Mouse (Mus musculus) kidney, postnatal 36 days (tissue): ENCODE data around the gene Rasgef1b.
A peak's percentile ranks its signal among the peaks of the same experiment; 100 is the strongest.
"Not testable (repeated sequence)": the region's sequence is repeated elsewhere in the genome, so short reads cannot be mapped to it uniquely, and the experiment has no call there.

Experiments
- DNase-seq, 2 experiments: peaks; one replicate each; pipeline ENCODE4 v3.0.0; 2021 to 2022; ENCODE audit warnings: mixed read lengths in 2 of 2

The Rasgef1b gene

GRCm38 (mm10) chr5:99241988-99242740, 486.7 kb downstream of the Rasgef1b start:
- DNase-seq = peak in 1 of 2 experiments; percentile 43

DNA sequence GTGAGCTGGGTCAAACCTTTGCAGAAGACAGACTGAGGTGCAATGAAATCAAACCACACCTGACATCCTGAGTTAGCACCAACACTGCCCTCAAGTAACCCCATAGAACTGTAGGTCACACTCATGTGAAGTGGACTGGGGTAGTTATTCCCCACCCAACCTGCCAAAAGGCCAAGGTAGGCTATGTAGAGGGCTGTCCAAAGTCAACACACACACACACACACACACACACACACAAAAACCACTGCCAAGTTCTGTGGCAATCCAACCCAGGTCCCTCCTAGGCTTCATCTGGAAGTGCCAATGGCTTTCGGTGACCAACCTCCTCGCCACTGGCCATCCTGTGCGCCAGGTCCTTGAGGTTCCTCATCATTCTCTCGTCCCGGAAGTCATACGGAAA, 488.4 kb downstream of the Rasgef1b start:
- DNase-seq = no peak

DNA sequence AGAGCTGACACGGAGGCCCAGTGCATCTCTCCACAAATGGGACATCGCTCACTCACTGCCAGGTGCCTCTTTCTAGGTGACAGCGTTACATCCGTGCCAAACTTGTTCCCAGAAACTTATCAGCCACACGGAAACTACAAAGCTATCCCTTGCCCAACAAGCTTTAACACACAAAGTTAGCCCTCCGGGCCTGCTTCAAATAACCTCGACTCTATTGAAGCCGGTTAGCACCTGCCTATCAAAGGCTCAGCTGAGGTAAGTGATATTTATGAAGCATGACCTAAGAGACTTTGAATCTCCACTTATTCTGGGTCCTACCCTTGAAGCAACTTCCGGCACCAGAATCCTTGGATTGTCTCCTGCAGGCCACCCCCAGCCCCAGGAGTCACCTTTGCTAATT, 489.2 kb downstream of the Rasgef1b start:
- no peak for DNase-seq

- no peak for DNase-seq
Measured at GRCm38 (mm10) chr5:99238150-99238549, 490.7 kb downstream of the Rasgef1b start.

- DNase-seq = no peak
Measured at GRCm38 (mm10) chr5:99236888-99237752, 491.7 kb downstream of the Rasgef1b start.

DNA sequence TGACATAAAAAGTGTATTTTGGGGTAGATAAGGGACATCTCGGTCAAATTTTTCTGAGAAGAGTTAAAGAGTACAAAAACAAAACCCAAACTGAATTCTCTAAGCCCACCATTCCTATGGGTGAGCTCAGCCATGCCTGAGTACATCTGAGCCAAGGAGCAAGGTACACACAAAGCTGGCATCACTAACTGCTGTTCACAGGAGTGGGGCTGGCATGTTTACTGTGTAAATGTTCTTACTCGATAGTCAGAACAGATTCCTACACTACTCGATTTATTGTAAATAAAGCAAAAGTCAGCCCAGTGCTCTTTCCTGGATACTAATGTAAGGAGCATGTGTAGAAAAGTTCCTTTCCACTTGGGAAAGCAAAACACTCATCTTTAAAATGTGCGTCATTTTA, 492.4 kb downstream of the Rasgef1b start:
- DNase-seq = no peak

DNA sequence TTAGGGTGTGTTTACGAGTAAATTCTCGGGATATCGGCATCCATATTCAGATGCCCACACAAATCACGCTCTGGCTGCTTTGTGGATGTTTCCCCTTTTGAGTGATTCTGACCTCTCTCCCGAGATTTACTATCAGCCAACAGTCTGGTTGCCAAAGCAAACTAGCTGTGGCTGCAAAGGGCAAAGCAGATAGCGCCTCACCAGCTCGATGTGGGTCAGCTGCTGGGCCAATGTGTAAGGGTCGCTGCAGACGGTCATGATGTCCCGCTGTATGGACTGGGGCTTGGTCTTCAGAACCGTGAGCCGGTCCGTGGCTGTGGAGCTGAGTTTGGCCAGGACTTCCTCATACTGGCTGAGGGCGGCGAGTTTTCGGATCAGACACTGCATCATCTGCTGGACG, 494.6 kb downstream of the Rasgef1b start:
- no peak for DNase-seq

DNA sequence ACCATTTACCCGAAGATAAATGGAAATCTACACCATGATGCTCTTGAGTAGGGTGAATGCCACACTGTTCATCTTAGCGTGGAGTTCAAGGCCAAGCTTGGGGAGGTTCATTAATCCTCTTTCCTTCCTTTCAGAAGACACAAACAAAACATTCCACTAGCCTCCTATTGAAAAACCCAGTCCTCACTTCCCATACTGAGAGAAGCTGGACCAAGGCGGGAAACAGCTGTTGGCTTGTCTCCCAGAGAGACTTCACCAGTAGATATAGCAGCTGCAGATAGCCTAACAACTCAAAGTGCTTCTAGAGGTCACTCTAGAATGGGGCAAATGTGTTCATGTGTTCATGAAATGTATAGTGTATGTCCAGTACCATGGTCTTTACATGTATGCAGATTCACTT, 495.7 kb downstream of the Rasgef1b start:
- DNase-seq = no peak

- no peak for DNase-seq
Measured at GRCm38 (mm10) chr5:99232410-99232809, 496.5 kb downstream of the Rasgef1b start.

DNA sequence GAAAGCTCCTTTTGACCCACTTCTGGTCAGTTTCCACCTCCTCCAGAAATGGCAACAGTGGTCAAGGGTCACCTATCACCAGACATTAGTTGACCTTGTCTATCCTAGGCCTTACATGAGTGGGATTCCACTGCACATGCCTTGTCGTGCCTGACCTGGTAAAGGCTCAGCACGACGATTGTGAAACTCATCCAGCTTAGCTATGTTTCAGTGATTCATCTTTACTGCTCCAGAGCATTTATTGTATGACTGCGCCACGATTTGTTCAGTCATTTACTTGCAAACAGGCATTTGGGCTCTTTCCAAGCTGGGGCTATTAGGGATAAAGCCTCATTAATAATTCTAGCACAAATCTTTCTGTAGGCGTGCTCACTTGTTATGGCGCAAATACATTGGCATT, 498.4 kb downstream of the Rasgef1b start:
- DNase-seq = no peak

DNA sequence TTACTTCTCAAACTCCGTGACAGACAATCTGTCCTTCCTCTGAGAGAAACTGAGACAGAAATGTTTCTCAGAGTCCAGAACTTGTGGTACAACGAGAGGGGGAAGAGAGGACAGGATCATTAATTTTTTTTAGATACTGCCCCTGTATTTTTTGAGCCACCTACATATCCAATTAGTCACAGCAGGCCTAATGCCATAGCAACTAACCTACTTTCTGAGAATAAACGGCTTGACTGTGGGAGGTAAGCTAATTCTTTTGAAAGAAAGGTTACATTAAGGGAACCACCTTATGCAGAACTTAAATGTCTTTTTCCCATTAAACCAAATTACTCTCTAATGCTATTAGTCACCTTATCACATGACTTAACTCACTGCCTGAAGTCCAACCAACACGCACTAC, 501.5 kb downstream of the Rasgef1b start:
- no peak for DNase-seq

DNA sequence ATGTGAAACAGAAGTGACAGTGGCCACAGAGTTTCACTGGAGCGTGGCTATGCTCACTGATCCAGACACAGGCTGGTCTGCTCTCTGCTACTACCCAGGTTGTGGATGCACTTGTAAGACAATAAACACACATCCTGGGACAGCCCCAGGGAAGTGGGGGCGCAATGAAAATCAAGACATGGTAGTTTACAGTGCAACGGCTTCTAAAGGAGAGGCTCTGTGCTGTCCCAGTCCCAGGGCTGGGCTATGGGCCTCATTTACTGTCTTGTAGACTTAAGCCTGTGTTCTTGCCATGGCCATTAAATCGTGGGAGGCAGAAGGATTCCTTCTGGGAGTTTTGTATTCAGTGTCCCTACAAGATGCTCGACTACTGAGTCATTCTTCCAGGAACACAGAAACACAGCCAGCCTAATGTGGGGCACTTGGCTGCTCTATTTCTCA, 504.3 kb downstream of the Rasgef1b start:
- no peak for DNase-seq

GRCm38 (mm10) chr5:99223869-99224498, 504.9 kb downstream of the Rasgef1b start:
- DNase-seq = no peak

- DNase-seq = no peak
Measured at GRCm38 (mm10) chr5:99218385-99218784, 510.5 kb downstream of the Rasgef1b start.

DNA sequence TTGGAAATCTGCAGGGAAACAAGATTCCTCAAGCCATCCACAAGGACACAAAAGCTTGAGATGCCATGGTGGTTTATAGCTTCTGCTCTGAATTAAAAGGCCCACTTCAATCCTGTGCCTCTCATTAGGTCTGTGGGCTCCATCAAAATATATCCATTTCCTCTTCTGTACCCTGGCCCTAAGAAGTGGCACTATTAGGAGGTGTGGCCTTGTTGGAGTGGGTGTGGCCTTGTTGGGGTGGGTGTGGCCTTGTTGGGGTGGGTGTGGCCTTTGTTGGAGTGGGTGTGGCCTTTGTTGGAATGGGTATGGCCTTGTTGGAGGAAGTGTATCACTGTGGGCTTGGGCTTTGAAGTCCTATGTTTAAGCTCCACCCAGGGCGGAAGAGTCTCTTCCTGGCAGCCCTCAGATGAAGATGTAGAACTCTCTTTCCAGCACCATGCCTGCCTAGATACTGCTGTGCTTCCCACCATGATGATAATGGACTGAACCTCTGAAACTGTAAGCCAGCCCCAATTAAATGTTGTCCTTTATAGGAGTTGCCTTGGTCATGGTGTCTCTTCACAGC, 512.2 kb downstream of the Rasgef1b start:
- DNase-seq = not testable (repeated sequence)

- no peak for DNase-seq
Measured at GRCm38 (mm10) chr5:99215207-99216157, 513.4 kb downstream of the Rasgef1b start.

- no peak for DNase-seq
Measured at GRCm38 (mm10) chr5:99214400-99214799, 514.5 kb downstream of the Rasgef1b start.

- DNase-seq = no peak
Measured at GRCm38 (mm10) chr5:99213211-99213610, 515.7 kb downstream of the Rasgef1b start.

GRCm38 (mm10) chr5:99203475-99203874, 525.4 kb downstream of the Rasgef1b start:
- no peak for DNase-seq

DNA sequence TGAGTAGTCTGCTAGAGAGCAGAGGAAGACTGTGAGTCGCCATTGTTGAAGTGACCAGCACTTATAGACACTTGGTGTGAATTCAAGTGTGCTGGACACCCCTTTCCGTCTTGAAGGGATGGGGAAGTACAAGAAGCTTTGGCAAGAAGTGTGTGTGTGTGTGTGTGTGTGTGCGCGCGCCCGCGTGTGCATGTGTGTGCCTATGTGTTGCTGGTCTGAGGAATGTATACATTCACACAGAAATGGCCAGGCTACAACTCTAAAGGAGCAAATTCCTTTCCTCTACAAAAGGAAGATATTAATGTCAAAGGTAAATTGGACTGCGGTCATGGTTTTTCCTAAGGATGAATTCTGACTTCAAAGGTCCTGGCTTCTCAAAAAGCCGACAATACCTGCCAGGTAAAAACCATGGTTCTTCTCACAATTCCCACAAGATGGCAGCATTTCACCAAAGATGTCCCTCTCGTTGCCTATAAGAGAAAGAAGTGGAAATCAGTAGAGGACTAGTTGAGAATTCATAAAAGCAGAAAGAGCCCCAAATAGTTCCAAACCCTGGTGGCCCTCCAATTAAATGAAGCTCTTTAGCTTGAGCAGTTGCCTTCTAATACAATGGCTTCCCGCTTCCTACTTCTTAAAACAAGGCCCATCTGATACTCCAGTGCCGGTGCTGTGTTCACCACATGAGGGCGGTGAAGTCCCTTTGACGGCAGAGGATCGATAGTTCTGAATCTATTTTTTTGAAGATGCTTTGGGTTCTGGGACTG, 526.6 kb downstream of the Rasgef1b start:
- peak; percentile 43 to 66 for DNase-seq

DNA sequence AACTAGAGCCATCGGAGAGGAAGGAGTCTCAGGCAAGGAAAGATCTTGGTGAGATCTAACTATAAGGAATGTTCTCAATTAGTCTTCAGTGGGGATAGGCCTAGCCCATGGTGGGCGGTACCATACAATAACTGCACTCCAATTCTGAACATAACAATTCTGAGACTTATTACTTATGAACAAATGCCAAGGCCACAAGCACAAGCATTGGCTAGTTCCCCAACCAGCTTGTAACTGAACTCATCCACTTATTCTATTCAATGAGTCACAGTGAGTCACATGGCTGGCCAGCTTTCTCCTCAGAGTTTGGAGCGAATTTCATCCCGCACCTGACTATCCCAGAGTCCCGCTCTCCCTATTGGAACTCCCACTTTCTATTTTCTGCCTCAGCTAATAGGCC, 533.4 kb downstream of the Rasgef1b start:
- no peak for DNase-seq
